Mouse (Mus musculus) right cerebral cortex, adult 2 months (tissue): Measurements from ENCODE around the gene Foxl1.

Experiments
- DNase-seq, 2 experiments: peaks; one replicate each; pipeline ENCODE4 v3.0.0; 2021 to 2022; ENCODE audit warnings: low spot score in 2 of 2

Gene Foxl1

GRCm38 (mm10) chr8:121127756-121128375 lies at the start of gene Foxl1:
Gene Foxl1 (plus strand): TSS chr8:121127940.
- DNase-seq, result no peak

DNA sequence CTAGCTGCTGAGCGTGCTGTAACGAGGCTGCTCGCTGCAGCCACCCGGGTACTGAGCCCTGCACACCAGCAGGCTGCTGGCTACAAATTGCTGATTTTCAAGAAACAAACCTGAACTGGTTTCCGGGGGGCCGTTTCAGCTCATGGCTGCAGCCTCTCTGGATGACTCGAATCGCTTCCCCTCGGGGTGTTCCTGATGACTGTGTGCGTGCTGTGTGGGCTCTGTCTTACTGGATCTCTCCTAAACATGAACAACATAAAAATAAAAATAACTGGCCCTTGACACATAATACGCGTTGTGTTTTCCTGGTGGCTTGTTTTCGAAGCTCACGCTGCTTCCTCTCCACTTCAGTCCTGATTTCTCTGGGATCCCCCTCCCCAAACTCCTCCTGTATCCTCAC lies 49.0 kb upstream of the Foxl1 start:
- DNase-seq, result no peak

GRCm38 (mm10) chr8:121079201-121079600 lies 48.5 kb upstream of the Foxl1 start:
- no peak for DNase-seq

DNA sequence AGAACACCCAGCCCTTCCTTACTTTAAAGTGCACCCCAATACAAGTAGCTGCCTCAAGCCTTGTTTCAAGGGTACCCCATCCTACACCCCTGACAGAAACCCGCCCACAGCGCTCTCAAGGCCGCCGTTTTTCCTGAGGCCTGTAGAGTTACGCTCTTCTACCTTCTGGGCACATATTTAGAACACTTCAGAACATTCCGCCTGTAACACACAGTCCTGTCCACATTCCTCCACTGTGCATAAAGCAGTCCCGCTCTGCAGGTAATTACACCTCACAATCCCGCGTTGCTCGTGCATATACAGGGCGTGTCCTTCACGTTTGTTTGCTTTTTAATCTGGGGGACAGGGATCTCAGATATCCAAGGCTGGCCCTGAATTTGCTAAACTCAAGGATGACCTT lies 47.8 kb upstream of the Foxl1 start:
- DNase-seq, result no peak

DNA sequence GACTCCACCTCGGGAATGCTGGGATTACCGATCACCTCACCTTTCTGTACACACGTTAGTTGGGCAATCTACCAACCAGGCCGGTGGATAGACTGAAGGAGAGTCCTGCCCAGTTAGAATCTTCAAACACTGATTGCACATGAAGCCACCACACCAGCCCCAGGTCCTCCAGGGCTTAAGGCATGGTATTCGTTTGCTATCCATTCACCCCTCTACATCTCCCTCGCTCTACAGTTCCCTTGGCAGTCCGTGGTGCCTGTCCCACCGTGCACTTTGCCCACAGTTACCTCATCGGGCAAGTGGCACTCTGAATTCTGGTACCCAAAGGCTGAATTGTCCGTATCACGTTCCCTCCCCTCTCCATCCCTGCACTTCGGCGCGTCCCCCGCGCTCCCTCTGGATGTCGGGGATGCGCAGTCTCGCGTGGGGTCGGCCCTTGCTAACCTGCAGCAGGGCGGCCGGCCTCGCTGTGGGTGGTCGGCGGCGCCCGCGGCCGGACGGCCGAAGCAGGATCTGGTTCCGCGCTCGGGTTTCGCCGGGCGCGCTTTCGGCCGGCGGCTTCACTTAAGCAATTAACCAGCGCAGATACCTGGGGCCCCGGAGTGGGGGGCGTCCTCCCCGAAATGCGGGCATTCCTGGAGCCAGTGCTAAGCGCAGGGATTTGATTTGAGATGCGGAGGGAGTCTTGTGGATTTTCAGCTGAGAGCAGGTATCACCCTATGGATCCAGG lies 47.2 kb upstream of the Foxl1 start:
- no peak for DNase-seq

- DNase-seq, result no peak
These were observed 46.3 kb upstream of the Foxl1 start for GRCm38 (mm10) chr8:121081398-121081797.

GRCm38 (mm10) chr8:121082218-121083092 lies 45.3 kb upstream of the Foxl1 start:
- no peak for DNase-seq

DNA sequence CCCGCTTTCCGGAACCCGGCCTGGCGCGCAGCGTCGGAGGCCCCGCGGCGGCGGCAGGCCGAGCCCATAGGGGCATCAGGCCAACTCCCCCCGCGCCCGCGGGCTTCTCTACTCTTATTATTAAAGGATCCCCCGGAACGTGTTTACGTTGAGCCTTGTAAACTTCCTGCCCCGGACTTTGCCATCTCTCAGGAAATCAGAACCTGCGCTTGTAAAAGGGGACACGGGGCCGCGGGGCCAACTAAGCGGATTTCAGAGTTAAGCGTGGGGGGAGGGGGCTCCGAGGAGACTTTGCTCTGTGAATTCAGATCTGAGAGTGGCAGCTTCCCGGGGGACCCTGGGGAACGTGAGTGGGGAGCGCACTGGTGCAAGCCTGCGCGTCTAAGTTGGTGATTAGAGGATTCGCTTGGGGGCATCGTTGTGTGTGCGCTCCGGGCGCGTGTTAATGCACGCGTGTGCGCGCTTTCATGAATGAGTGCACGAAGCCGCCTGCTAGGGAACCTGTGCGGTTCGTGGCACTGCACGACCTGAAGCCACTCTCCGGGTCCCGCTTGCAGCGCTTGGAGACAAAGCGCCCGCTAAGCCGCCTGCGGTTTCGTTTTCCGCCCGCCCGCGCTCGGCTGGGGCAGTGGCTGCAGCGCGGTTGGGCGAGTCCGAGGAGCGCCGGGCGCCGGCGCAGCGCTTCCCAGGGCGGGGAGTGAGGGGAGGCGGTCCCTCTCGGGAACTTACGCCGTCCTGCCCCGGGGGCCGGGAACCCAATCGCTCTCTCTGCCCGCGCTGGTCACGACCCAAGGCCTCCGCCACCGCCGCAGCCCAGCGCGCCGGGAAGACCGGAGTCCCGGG lies 44.4 kb upstream of the Foxl1 start:
- DNase-seq, result no peak

DNA sequence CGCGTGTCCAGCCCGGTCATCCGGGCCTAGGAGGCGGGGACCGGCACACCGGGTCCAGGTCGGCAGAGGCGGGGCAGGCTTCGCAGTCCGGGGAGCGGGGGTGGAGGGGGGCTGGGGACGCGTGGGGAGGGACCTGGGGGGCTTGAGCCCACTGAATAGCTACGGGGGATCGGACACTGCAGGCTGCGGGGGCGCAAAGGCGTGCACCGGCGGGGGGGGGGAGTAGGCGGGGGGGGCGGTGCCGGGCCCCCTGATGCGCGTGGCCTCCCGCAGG lies 43.9 kb upstream of the Foxl1 start:
- no peak for DNase-seq

DNA sequence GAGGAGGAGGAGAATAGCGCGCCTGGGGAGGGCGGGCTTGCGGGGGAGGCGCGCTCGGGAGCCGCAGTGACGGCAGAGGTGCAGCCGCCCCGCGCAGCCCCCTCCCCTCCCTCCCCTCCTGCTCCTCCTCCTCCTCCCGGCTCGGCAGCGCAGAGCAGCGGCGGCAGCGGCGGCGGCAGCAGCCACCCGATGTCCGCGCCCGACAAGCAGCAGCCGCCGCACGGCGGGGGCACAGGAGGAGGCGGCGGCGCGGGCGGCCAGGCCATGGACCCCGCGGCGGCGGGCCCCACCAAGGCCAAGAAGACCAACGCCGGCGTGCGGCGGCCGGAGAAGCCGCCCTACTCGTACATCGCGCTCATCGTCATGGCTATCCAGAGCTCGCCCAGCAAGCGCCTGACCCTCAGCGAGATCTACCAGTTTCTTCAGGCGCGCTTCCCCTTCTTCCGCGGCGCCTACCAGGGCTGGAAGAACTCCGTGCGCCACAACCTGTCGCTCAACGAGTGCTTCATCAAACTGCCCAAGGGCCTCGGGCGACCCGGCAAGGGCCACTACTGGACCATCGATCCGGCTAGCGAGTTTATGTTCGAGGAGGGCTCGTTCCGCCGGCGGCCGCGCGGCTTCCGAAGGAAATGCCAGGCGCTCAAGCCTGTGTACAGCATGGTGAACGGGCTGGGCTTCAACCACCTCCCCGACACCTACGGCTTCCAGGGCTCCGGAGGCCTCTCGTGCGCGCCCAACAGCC lies 43.4 kb upstream of the Foxl1 start, which contains the start of gene Foxf1:
TSS of gene Foxf1 (plus strand) at position 177 of the 742 bp plus-strand sequence.
- no peak for DNase-seq

DNA sequence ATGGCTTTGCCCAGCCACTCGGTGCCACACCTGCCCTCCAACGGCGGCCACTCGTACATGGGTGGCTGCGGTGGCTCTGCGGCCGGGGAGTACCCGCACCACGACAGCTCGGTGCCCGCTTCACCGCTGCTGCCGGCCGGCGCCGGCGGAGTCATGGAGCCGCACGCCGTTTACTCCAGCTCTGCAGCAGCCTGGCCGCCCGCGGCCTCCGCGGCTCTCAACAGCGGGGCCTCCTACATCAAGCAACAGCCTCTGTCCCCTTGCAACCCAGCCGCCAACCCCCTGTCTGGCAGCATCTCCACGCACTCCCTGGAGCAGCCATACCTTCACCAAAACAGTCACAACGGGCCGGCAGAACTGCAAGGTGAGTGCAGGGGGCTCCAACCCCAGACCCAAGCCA lies 42.7 kb upstream of the Foxl1 start:
- DNase-seq, result no peak

- no peak for DNase-seq
These were observed 42.2 kb upstream of the Foxl1 start for GRCm38 (mm10) chr8:121085561-121085960.

- no peak for DNase-seq
These were observed 41.5 kb upstream of the Foxl1 start for GRCm38 (mm10) chr8:121086004-121086900.

GRCm38 (mm10) chr8:121088281-121088680 lies 39.5 kb upstream of the Foxl1 start:
- DNase-seq, result no peak

DNA sequence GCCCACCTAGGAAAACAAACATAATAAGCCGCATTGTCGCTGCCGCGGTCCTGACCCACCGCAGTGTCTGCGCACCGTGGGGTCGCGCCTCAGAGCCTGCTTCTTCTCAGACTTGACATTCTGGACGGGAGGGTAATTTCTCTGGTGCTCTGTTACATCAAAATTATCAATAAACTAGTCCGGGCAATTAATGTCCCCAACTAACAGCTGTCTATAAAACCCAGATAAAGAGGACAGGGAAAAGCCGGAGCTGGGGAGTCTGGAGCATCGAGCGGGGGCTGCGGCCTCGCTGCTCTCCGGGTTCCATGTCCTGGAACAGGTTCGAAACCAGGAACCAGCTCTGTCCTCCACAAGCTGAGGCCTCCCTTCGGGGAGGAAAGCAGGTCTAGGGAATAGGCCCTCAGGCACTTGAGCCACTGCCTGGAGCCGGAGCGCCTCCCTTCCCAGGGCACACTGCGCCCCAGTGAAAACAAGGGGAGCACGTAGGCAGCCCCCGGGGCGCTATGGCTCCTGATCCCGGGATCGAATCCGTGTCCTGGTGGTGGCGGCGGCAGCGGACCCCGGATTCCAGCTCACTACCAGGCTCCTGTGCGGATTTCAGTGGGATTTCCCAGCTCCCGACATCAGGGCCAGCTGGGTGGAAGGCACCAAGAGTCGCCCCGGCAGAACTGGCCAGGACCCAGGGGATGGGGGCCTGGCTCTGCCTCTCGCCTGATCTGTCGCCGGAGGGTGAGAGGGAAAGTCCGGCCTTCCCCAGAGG lies 38.7 kb upstream of the Foxl1 start:
- no peak for DNase-seq

GRCm38 (mm10) chr8:121089631-121090380 lies 37.9 kb upstream of the Foxl1 start:
- no peak for DNase-seq

GRCm38 (mm10) chr8:121090716-121091115 lies 37.0 kb upstream of the Foxl1 start:
- DNase-seq, result no peak

GRCm38 (mm10) chr8:121092141-121092540 lies 35.6 kb upstream of the Foxl1 start:
- no peak for DNase-seq

GRCm38 (mm10) chr8:121092627-121093026 lies 35.1 kb upstream of the Foxl1 start:
- DNase-seq, result peak; percentile 81 to 89
